Mouse (Mus musculus) kidney, adult 2 months (tissue): ENCODE data around the gene Elf5. TPM values are rescaled to one million over a fixed set of nuclear protein-coding genes. Genes with fewer than 3 reads are reported as not detected.

Experiments used
- DNase-seq: peaks from one replicate; pipeline ENCODE4 v3.0.0; 2021
- H3K27ac ChIP-seq: fragments of 200-500 bp; 2 replicates; pipeline ENCODE4 v1.5.1; 2012; ENCODE audit warnings: low read depth, low read length, control low read depth, inconsistent platforms; ENCODE audit not compliant: insufficient read depth
- H3K27me3 ChIP-seq: fragments of 200-500 bp; replicated peaks from 2 replicates; pipeline ENCODE4 v1.6.1; 2012; ENCODE audit warnings: mild to moderate bottlenecking, moderate library complexity, low read length, inconsistent platforms; ENCODE audit not compliant: control insufficient read depth, insufficient read depth
- H3K36me3 ChIP-seq: fragments of 200-500 bp; 2 replicates; pipeline ENCODE4 v1.6.1; 2012; ENCODE audit warnings: mild to moderate bottlenecking, moderate library complexity, low read length, inconsistent platforms; ENCODE audit not compliant: control insufficient read depth, insufficient read depth
- H3K4me1 ChIP-seq: fragments of 200-500 bp; 2 replicates; pipeline ENCODE4 v1.6.1; 2011; ENCODE audit warnings: low read length; ENCODE audit not compliant: control insufficient read depth, insufficient read depth
- H3K4me3 ChIP-seq: fragments of 200-500 bp; 2 replicates; pipeline ENCODE4 v1.5.1; 2011; ENCODE audit warnings: mild to moderate bottlenecking, low read depth, low read length, control low read depth; ENCODE audit not compliant: insufficient read depth
- CTCF ChIP-seq: fragments of 200-500 bp; conservative IDR thresholded peaks from 2 replicates; pipeline ENCODE4 v1.5.1; 2011; ENCODE audit warnings: low read depth, mild to moderate bottlenecking, control low read depth, low read length, moderate library complexity, mixed read lengths; ENCODE audit not compliant: insufficient read depth, insufficient read length
- POLR2A ChIP-seq: fragments of 200-500 bp; IDR thresholded peaks from one replicate; pipeline ENCODE4 v1.6.1; 2011; ENCODE audit warnings: low read depth, low read length, control low read depth
- WGBS: fragments of 180-500 bp; shearing (Covaris S2); methylation state at CpG from one replicate; pipeline ENCODE4 v1.1.7; 2018; 5-methylcytosine and 5-hydroxymethylcytosine counted together
- polyA plus RNA-seq: library from polyadenylated mRNA; depleted of rRNA; stranded (reverse); fragments of >200 nt; gene quantifications from 2 replicates; pipeline ENCODE4 v1.2.3, GENCODE M21; 2012

Gene Elf5
- polyA plus RNA-seq, 1 experiment: 7.8 TPM

GRCm38 (mm10) chr2:103391626-103392025 lies 19.9 kb upstream of the Elf5 start:
- no peak for DNase-seq
- H3K4me1 ChIP-seq: no peaks in the 10 kb centered on the region
- H3K36me3 ChIP-seq: no peaks in the 10 kb centered on the region
- no peak overlapping the region for H3K4me3 ChIP-seq
- no peaks in the 10 kb centered on the region for H3K27me3 ChIP-seq
- TF ChIP-seq CTCF (no peak), POLR2A (no peak)
- no peak overlapping the region for H3K27ac ChIP-seq
- 66% methylated on average over 4 of the region's 4 CpGs for WGBS

DNA sequence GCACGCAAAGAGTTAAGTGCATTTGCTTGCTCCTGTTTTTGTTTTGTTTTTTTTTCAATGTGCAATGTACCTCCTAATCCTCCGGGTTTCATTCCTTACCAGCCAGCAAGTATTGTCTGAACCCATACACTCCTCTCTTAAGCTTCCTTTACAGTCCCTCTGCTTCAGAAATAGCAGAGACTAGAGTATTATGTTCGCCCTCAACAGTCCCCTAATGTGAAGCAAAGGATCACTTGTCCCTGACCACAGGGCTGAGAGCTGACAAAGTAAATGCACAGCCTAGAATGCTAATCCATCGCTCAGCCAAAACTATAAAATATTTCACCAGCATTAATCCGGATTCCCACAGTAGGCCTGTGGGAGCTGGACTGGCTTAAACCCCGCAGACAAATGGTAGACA lies 13.4 kb upstream of the Elf5 start:
- no peak overlapping the region for H3K27ac ChIP-seq
- no peaks in the 10 kb centered on the region for H3K27me3 ChIP-seq
- no peak for TF ChIP-seq POLR2A
- TF ChIP-seq CTCF: no peak
- WGBS: 75% methylated on average over 6 of the region's 6 CpGs
- H3K36me3 ChIP-seq: no peaks in the 10 kb centered on the region
- no peak for DNase-seq
- H3K4me1 ChIP-seq: no peaks in the 10 kb centered on the region
- no peak overlapping the region for H3K4me3 ChIP-seq

DNA sequence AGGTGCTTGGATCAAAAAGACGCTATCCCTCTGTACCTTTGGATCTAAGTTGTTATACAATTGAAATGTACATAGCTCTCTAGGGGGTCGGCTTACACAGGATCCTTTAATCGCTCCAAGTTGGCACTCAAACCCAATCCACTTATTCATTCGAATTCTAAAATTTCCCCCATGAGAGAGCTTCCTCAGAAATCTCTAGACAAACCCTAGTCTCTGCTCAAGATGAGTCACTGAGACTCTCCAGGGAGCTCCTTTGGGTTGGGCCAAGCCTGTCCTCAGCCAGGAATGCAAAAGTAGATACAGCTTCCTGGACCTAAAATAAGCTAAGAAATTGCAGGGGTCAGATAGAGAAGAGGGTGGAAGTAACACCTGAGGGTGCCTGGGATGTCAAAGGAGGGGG lies 10.8 kb upstream of the Elf5 start:
- H3K4me3 ChIP-seq: no peak overlapping the region
- no peaks in the 10 kb centered on the region for H3K36me3 ChIP-seq
- no peak overlapping the region for H3K27ac ChIP-seq
- no peaks in the 10 kb centered on the region for H3K4me1 ChIP-seq
- H3K27me3 ChIP-seq: no peaks in the 10 kb centered on the region
- 82% methylated on average over 4 of the region's 4 CpGs for WGBS
- TF ChIP-seq CTCF (no peak), POLR2A (no peak)
- DNase-seq: no peak

DNA sequence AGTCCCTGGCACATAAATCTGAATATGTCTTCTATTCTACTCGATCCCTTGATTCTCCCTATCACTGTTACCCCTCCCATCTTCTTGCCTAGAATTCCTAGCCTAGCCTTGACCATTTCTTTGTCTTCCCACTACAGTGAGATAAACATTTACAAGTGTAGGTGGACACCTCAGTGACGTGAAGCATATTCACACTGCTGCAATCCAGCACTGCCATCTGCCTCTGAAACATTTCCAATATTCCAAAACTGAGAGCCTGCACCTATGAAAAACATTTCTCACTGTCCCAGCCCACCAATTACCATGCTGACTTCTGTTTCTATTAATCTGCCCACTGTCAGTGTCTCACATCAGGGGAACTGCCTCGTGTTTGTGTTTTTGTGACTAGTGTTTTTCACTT lies 5.2 kb upstream of the Elf5 start:
- 73% methylated on average over 3 of the region's 3 CpGs for WGBS
- H3K4me1 ChIP-seq: no peaks in the 10 kb centered on the region
- no peaks in the 10 kb centered on the region for H3K27me3 ChIP-seq
- no peak overlapping the region for H3K4me3 ChIP-seq
- no peak overlapping the region for H3K27ac ChIP-seq
- DNase-seq: no peak
- H3K36me3 ChIP-seq: no peaks in the 10 kb centered on the region
- TF ChIP-seq POLR2A (no peak), CTCF (no peak)

GRCm38 (mm10) chr2:103411816-103412215 lies 328 bp downstream of the Elf5 start:
- no peak overlapping the region for H3K4me3 ChIP-seq
- H3K36me3 ChIP-seq: no peaks in the 10 kb centered on the region
- H3K4me1 ChIP-seq: no peaks in the 10 kb centered on the region
- TF ChIP-seq CTCF (no peak), POLR2A (no peak)
- 73% methylated on average over 3 of the region's 3 CpGs for WGBS
- H3K27ac ChIP-seq: no peak overlapping the region
- no peaks in the 10 kb centered on the region for H3K27me3 ChIP-seq
- DNase-seq: no peak

GRCm38 (mm10) chr2:103413381-103413780 lies 1.9 kb downstream of the Elf5 start:
- H3K4me3 ChIP-seq: no peak overlapping the region
- WGBS: 67% methylated on average over 5 of the region's 5 CpGs
- H3K27me3 ChIP-seq: no peaks in the 10 kb centered on the region
- no peaks in the 10 kb centered on the region for H3K36me3 ChIP-seq
- H3K4me1 ChIP-seq: no peaks in the 10 kb centered on the region
- TF ChIP-seq POLR2A (no peak), CTCF (no peak)
- no peak overlapping the region for H3K27ac ChIP-seq
- no peak for DNase-seq

DNA sequence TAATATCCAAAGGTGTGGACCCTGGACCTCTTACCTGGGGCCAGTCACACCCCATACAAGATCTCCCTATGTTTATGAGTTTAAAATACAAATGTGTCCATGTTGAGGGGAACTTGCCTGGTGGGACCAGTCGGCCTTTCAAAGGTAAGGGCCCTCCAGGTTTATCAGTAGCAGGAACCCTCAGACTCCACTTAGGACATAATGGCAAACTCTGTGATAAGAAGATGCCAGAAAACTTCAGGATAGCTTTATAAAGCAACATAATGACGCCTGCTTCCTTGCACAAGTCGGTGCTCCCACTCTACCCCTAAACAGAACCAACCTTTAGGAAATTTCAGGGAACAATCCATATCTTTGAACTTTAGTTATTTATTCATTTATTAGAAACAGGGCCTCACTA lies 4.3 kb downstream of the Elf5 start:
- H3K27ac ChIP-seq: no peak overlapping the region
- no peak overlapping the region for H3K4me3 ChIP-seq
- TF ChIP-seq POLR2A: no peak
- no peak for TF ChIP-seq CTCF
- H3K27me3 ChIP-seq: no peaks in the 10 kb centered on the region
- WGBS: 94% methylated on average over 3 of the region's 3 CpGs
- H3K36me3 ChIP-seq: no peaks in the 10 kb centered on the region
- no peaks in the 10 kb centered on the region for H3K4me1 ChIP-seq
- no peak for DNase-seq
